Mouse (Mus musculus) small intestine, adult 2 months (tissue): ENCODE data around the gene Ercc2.

Experiments
- CTCF ChIP-seq: fragments of 200-500 bp; IDR thresholded peaks from 2 replicates; pipeline ENCODE4 v1.5.1; 2012; ENCODE audit warnings: low read depth, mild to moderate bottlenecking, control low read depth, inconsistent platforms, low read length, moderate library complexity, mixed read lengths; ENCODE audit not compliant: insufficient replicate concordance, insufficient read length; ENCODE audit errors: extremely low read depth
- POLR2A ChIP-seq: fragments of 200-500 bp; IDR thresholded peaks from 2 replicates; pipeline ENCODE4 v1.6.1; 2012; ENCODE audit warnings: low read depth, mild to moderate bottlenecking, control low read depth, inconsistent platforms, low read length, moderate library complexity

DNA sequence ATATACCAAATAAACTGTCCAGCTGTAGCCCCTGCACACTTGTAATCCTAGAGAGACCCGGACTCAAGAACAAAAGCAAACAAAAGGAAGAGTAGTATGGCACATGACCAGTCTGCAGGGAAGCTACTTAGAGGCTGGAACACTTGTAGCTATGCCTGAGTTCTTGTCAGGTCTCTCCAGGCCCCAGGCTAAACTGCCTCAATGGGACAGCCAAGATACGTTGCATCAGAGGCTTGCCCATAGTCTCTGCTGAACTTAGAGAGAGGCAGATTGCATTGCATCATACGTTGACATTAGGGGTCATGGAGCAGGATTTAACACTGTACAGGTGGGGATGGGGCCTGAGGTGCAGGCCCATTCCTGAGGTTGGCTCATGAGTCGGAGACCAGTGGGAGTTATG lies 5.8 kb upstream of the Ercc2 start:
- TF ChIP-seq CTCF (no peak), POLR2A (no peak)
